Mouse (Mus musculus): ENCODE measurements at regions not wholly inside any gene's neighbourhood (a gene's known extent, or its start where the extent isn't known, plus 50 kb on each side); places are given as distances from the start of the nearest gene placed in this dataset.

GRCm38 (mm10) chr7:136120930-136121329 is 404.8 kb upstream of the Mki67 start:
- no peak for DNase-seq

- no peak for DNase-seq
These were observed 405.2 kb upstream of the Mki67 start for GRCm38 (mm10) chr7:136121406-136121805.

- peak; percentile 34 for DNase-seq
These were observed 408.6 kb upstream of the Mki67 start for GRCm38 (mm10) chr7:136124786-136125185.

GRCm38 (mm10) chr7:136126393-136126792 is 410.2 kb upstream of the Mki67 start:
- no peak for DNase-seq

- DNase-seq: no peak
These were observed 411.4 kb upstream of the Mki67 start for GRCm38 (mm10) chr7:136127576-136127975.

GRCm38 (mm10) chr7:136129721-136130123 is 413.6 kb upstream of the Mki67 start:
- no peak for DNase-seq

- no peak for DNase-seq
These were observed 414.6 kb upstream of the Mki67 start for GRCm38 (mm10) chr7:136130666-136131239.

- no peak for DNase-seq
These were observed 416.8 kb upstream of the Mki67 start for GRCm38 (mm10) chr7:136132976-136133375.

GRCm38 (mm10) chr7:136136666-136137065 is 420.5 kb upstream of the Mki67 start:
- DNase-seq: no peak

- no peak for DNase-seq
These were observed 421.2 kb upstream of the Mki67 start for GRCm38 (mm10) chr7:136137341-136137740.

GRCm38 (mm10) chr7:136137831-136138602 is 421.9 kb upstream of the Mki67 start:
- no peak for DNase-seq

- no peak for DNase-seq
These were observed 426.7 kb upstream of the Mki67 start for GRCm38 (mm10) chr7:136142832-136143231.

- DNase-seq: peak; percentile 9
These were observed 434.0 kb upstream of the Mki67 start for GRCm38 (mm10) chr7:136150196-136150595.

- DNase-seq: no peak
These were observed 435.3 kb upstream of the Mki67 start for GRCm38 (mm10) chr7:136151301-136151930.

GRCm38 (mm10) chr7:136152470-136152869 is 436.3 kb upstream of the Mki67 start:
- peak; percentile 76 for DNase-seq

- DNase-seq: no peak
These were observed 437.5 kb upstream of the Mki67 start for GRCm38 (mm10) chr7:136153621-136154020.

GRCm38 (mm10) chr7:136159136-136159535 is 443.0 kb upstream of the Mki67 start:
- no peak for DNase-seq

GRCm38 (mm10) chr7:136161526-136161925 is 445.4 kb upstream of the Mki67 start:
- DNase-seq: peak; percentile 27

GRCm38 (mm10) chr7:136164834-136165233 is 448.7 kb upstream of the Mki67 start:
- DNase-seq: no peak

GRCm38 (mm10) chr7:136169261-136169660 is 453.1 kb upstream of the Mki67 start:
- DNase-seq: no peak

- DNase-seq: no peak
These were observed 460.2 kb upstream of the Mki67 start for GRCm38 (mm10) chr7:136176373-136176772.

GRCm38 (mm10) chr7:136180996-136181395 is 464.8 kb upstream of the Mki67 start:
- no peak for DNase-seq

GRCm38 (mm10) chr7:136182101-136182500 is 465.9 kb upstream of the Mki67 start:
- DNase-seq: no peak

Measured in lung, postnatal 10 days (tissue).